Mouse (Mus musculus): ENCODE measurements at regions not wholly inside any gene's neighbourhood (a gene's known extent, or its start where the extent isn't known, plus 50 kb on each side); places are given as distances from the start of the nearest gene placed in this dataset.

- Histone ChIP-seq H3K27me3 (replicated peaks) (no peaks in the 10 kb centered on the region), H3K36me3 (no peaks in the 10 kb centered on the region), H3K27ac (no peak overlapping the region), H3K9ac (no peak overlapping the region), H3K4me2 (replicated peaks) (no peak overlapping the region), H3K4me3 (no peak overlapping the region), H3K4me1 (no peaks in the 10 kb centered on the region), H3K9me3 (no peaks in the 10 kb centered on the region)
- WGBS: 83% methylated on average over 3 of the region's 3 CpGs
- ATAC-seq (ENCODE audit: low FRiP score, low read depth): no peak
These were observed 381.4 kb upstream of the Dph6 start for GRCm38 (mm10) chr2:115036205-115036604.

- Histone ChIP-seq H3K27ac (no peak overlapping the region), H3K27me3 (replicated peaks) (no peaks in the 10 kb centered on the region), H3K36me3 (no peaks in the 10 kb centered on the region), H3K4me3 (no peak overlapping the region), H3K4me1 (no peaks in the 10 kb centered on the region), H3K4me2 (replicated peaks) (no peak overlapping the region), H3K9ac (no peak overlapping the region), H3K9me3 (no peaks in the 10 kb centered on the region)
- no peak for ATAC-seq (ENCODE audit: low FRiP score, low read depth)
- WGBS: 78% methylated on average over 7 of the region's 7 CpGs
These were observed 387.6 kb upstream of the Dph6 start for GRCm38 (mm10) chr2:115042299-115042785.

- H3K4me2 ChIP-seq (replicated peaks): no peak overlapping the region
- 44% methylated on average over 4 of the region's 4 CpGs for WGBS
- H3K9ac ChIP-seq: no peak overlapping the region
- no peak overlapping the region for H3K27ac ChIP-seq
- ATAC-seq (ENCODE audit: low FRiP score, low read depth): peak; percentile 77
- H3K36me3 ChIP-seq: no peaks in the 10 kb centered on the region
- peaks cover 6% of the 10 kb centered on the region for H3K4me1 ChIP-seq
- H3K9me3 ChIP-seq: no peaks in the 10 kb centered on the region
- H3K4me3 ChIP-seq: no peak overlapping the region
- no peaks in the 10 kb centered on the region for H3K27me3 ChIP-seq (replicated peaks)
These were observed 401.7 kb upstream of the Dph6 start for GRCm38 (mm10) chr2:115056327-115057070.

- 65% methylated on average over 2 of the region's 2 CpGs for WGBS
- no peaks in the 10 kb centered on the region for H3K27me3 ChIP-seq (replicated peaks)
- no peaks in the 10 kb centered on the region for H3K9me3 ChIP-seq
- ATAC-seq (ENCODE audit: low FRiP score, low read depth): no peak
- H3K9ac ChIP-seq: no peak overlapping the region
- peaks cover 6% of the 10 kb centered on the region for H3K4me1 ChIP-seq
- no peak overlapping the region for H3K27ac ChIP-seq
- no peak overlapping the region for H3K4me3 ChIP-seq
- H3K36me3 ChIP-seq: no peaks in the 10 kb centered on the region
- H3K4me2 ChIP-seq (replicated peaks): no peak overlapping the region
These were observed 402.4 kb upstream of the Dph6 start for GRCm38 (mm10) chr2:115057200-115057599.

- Histone ChIP-seq H3K27ac (no peak overlapping the region), H3K9me3 (no peaks in the 10 kb centered on the region), H3K9ac (no peak overlapping the region), H3K4me1 (peaks cover 4% of the 10 kb centered on the region; the same call in 1 of the 2 replicates), H3K36me3 (no peaks in the 10 kb centered on the region), H3K27me3 (replicated peaks) (no peaks in the 10 kb centered on the region), H3K4me3 (no peak overlapping the region), H3K4me2 (replicated peaks) (no peak overlapping the region)
- 45% methylated on average over 8 of the region's 8 CpGs for WGBS
- no peak for ATAC-seq (ENCODE audit: low FRiP score, low read depth)
These were observed 412.9 kb upstream of the Dph6 start for GRCm38 (mm10) chr2:115067489-115068163.

- H3K36me3 ChIP-seq: no peaks in the 10 kb centered on the region
- peaks cover 4% of the 10 kb centered on the region; the same call in 1 of the 2 replicates for H3K4me1 ChIP-seq
- no peak for ATAC-seq (ENCODE audit: low FRiP score, low read depth)
- no peaks in the 10 kb centered on the region for H3K27me3 ChIP-seq (replicated peaks)
- no peak overlapping the region for H3K4me3 ChIP-seq
- no peak overlapping the region for H3K4me2 ChIP-seq (replicated peaks)
- H3K9me3 ChIP-seq: no peaks in the 10 kb centered on the region
- no peak overlapping the region for H3K27ac ChIP-seq
- no peak overlapping the region for H3K9ac ChIP-seq
- WGBS: 79% methylated on average over 4 of the region's 4 CpGs
These were observed 414.9 kb upstream of the Dph6 start for GRCm38 (mm10) chr2:115069704-115070103.

GRCm38 (mm10) chr2:115070123-115070522 is 415.4 kb upstream of the Dph6 start:
- Histone ChIP-seq H3K27ac (no peak overlapping the region), H3K36me3 (no peaks in the 10 kb centered on the region), H3K9me3 (no peaks in the 10 kb centered on the region), H3K4me3 (no peak overlapping the region), H3K9ac (no peak overlapping the region), H3K4me1 (peaks cover 4% of the 10 kb centered on the region; the same call in 1 of the 2 replicates), H3K4me2 (replicated peaks) (no peak overlapping the region), H3K27me3 (replicated peaks) (no peaks in the 10 kb centered on the region)
- 67% methylated on average over 6 of the region's 6 CpGs for WGBS
- no peak for ATAC-seq (ENCODE audit: low FRiP score, low read depth)

- ATAC-seq (ENCODE audit: low FRiP score, low read depth): no peak
- Histone ChIP-seq H3K36me3 (no peaks in the 10 kb centered on the region), H3K4me2 (replicated peaks) (no peak overlapping the region), H3K9ac (no peak overlapping the region), H3K27me3 (replicated peaks) (no peaks in the 10 kb centered on the region), H3K9me3 (no peaks in the 10 kb centered on the region), H3K27ac (no peak overlapping the region), H3K4me1 (peaks cover 4% of the 10 kb centered on the region; the same call in 1 of the 2 replicates), H3K4me3 (no peak overlapping the region)
- WGBS: 63% methylated on average over 3 of the region's 3 CpGs
These were observed 415.9 kb upstream of the Dph6 start for GRCm38 (mm10) chr2:115070666-115071065.

GRCm38 (mm10) chr2:115081563-115082291 is 427.0 kb upstream of the Dph6 start:
- no peak overlapping the region for H3K9ac ChIP-seq
- no peaks in the 10 kb centered on the region for H3K36me3 ChIP-seq
- no peak for ATAC-seq (ENCODE audit: low FRiP score, low read depth)
- no peaks in the 10 kb centered on the region for H3K9me3 ChIP-seq
- no peak overlapping the region for H3K4me2 ChIP-seq (replicated peaks)
- 82% methylated on average over 11 of the region's 11 CpGs for WGBS
- no peak overlapping the region for H3K4me3 ChIP-seq
- H3K27me3 ChIP-seq (replicated peaks): no peaks in the 10 kb centered on the region
- no peaks in the 10 kb centered on the region for H3K4me1 ChIP-seq
- no peak overlapping the region for H3K27ac ChIP-seq

- no peak for ATAC-seq (ENCODE audit: low FRiP score, low read depth)
- Histone ChIP-seq H3K9me3 (no peaks in the 10 kb centered on the region), H3K4me1 (no peaks in the 10 kb centered on the region), H3K4me2 (replicated peaks) (no peak overlapping the region), H3K4me3 (no peak overlapping the region), H3K27ac (no peak overlapping the region), H3K36me3 (no peaks in the 10 kb centered on the region), H3K27me3 (replicated peaks) (no peaks in the 10 kb centered on the region), H3K9ac (no peak overlapping the region)
- WGBS: 80% methylated on average over 6 of the region's 6 CpGs
These were observed 427.6 kb upstream of the Dph6 start for GRCm38 (mm10) chr2:115082292-115082809.

GRCm38 (mm10) chr2:115088421-115089120 is 433.8 kb upstream of the Dph6 start:
- H3K27ac ChIP-seq: no peak overlapping the region
- H3K36me3 ChIP-seq: no peaks in the 10 kb centered on the region
- no peaks in the 10 kb centered on the region for H3K4me1 ChIP-seq
- WGBS: 67% methylated on average over 4 of the region's 4 CpGs
- H3K4me3 ChIP-seq: no peak overlapping the region
- H3K27me3 ChIP-seq (replicated peaks): no peaks in the 10 kb centered on the region
- ATAC-seq (ENCODE audit: low FRiP score, low read depth): no peak
- no peak overlapping the region for H3K9ac ChIP-seq
- H3K9me3 ChIP-seq: no peaks in the 10 kb centered on the region
- no peak overlapping the region for H3K4me2 ChIP-seq (replicated peaks)

All from neural tube, embryonic 12.5 days (tissue).